Mouse (Mus musculus) MEL (cell line): ENCODE data around the gene Acox3.

Experiments used
- CTCF ChIP-seq, 3 experiments: IDR thresholded peaks in 2 of 3; conservative IDR thresholded peaks in 1 of 3; 2 replicates each; pipeline ENCODE4 v1.5.1; 2011 to 2012; ENCODE audit warnings: low read length in 3 of 3, low read depth in 2 of 3, mild to moderate bottlenecking in 2 of 3, improper control_type of control experiment in 1 of 3, inconsistent platforms in 1 of 3, mixed read lengths in 1 of 3, moderate library complexity in 1 of 3; ENCODE audit not compliant: control insufficient read depth in 1 of 3, insufficient read depth in 1 of 3, poor library complexity in 1 of 3, severe bottlenecking in 1 of 3
- KAT2A ChIP-seq: conservative IDR thresholded peaks from 2 replicates; pipeline ENCODE4 v1.6.1; 2012; ENCODE audit warnings: low read depth, low read length, improper control_type of control experiment, inconsistent platforms
- MAFK ChIP-seq: IDR thresholded peaks from 2 replicates; pipeline ENCODE4 v1.6.1; 2011; ENCODE audit warnings: low read depth, mild to moderate bottlenecking, low read length, improper control_type of control experiment, borderline replicate concordance
- MYB ChIP-seq: IDR thresholded peaks from 2 replicates; pipeline ENCODE4 v1.6.1; 2011; ENCODE audit warnings: mild to moderate bottlenecking, low read depth, low read length, improper control_type of control experiment
- MYC ChIP-seq: IDR thresholded peaks from 2 replicates; pipeline ENCODE4 v1.6.1; 2011; ENCODE audit warnings: low read depth, mild to moderate bottlenecking, low read length, improper control_type of control experiment, moderate library complexity
- NELFE ChIP-seq: IDR thresholded peaks from 2 replicates; pipeline ENCODE4 v1.6.1; 2011; ENCODE audit warnings: low read depth, low read length, improper control_type of control experiment
- NRF1 ChIP-seq: IDR thresholded peaks from 2 replicates; pipeline ENCODE4 v1.6.1; 2014; ENCODE audit warnings: low read depth, mild to moderate bottlenecking, inconsistent platforms, low read length, improper control_type of control experiment, moderate library complexity; ENCODE audit not compliant: poor library complexity, insufficient read depth, severe bottlenecking
- TCF12 ChIP-seq: IDR thresholded peaks from 2 replicates; pipeline ENCODE4 v1.6.1; 2014; ENCODE audit warnings: low read depth, mild to moderate bottlenecking, inconsistent platforms, low read length, improper control_type of control experiment, moderate library complexity
- ZNF384 ChIP-seq: IDR thresholded peaks from 2 replicates; pipeline ENCODE4 v1.6.1; 2012; ENCODE audit warnings: low read depth, mild to moderate bottlenecking, inconsistent platforms, low read length, improper control_type of control experiment

- TF ChIP-seq MAFK (no peak), CTCF (IDR thresholded peaks at IDR 0.05 in 2 of 3, conservative IDR thresholded peaks at IDR 0.05 in 1 of 3; ENCODE audit: control insufficient read depth in 1 of 3, insufficient read depth in 1 of 3, low read depth in 2 of 3, low read length in 3 of 3, poor library complexity in 1 of 3, severe bottlenecking in 1 of 3) (no peak), TCF12 (no peak), ZNF384 (no peak), NRF1 (no peak), KAT2A (no peak), MYC (no peak), MYB (no peak), NELFE (no peak)
Observed at GRCm38 (mm10) chr5:35647562-35647961, 64.7 kb downstream of the Acox3 start.
